Comparison of ENCODE assay signal across 8 mouse cellular contexts in genomic region chr3:127625701-127626399, GRCm38 (mm10). TPM values are rescaled to one million over a fixed set of nuclear protein-coding genes. Genes with fewer than 3 reads are reported as not detected.
DNase-seq lines count a peak whose midpoint lies in the region; ATAC-seq and TF ChIP-seq lines count a peak whose summit lies in the region.

No protein-coding gene starts in this region.

- H3K4me3 ChIP-seq in kidney, adult 2 months (ENCODE audit: insufficient read depth, low read depth, low read length), result no peak overlapping the region
- peak overlapping the region; percentile 39 for H3K4me3 ChIP-seq in hindbrain, embryonic 16.5 days (ENCODE audit: low read length)

- peaks cover 14% of the 10 kb centered on the region for H3K27me3 ChIP-seq in kidney, adult 2 months (replicated peaks; ENCODE audit: control insufficient read depth, insufficient read depth, low read length)
- H3K27me3 ChIP-seq in hindbrain, embryonic 16.5 days (replicated peaks; ENCODE audit: control insufficient read depth, insufficient read depth, low read length), result peaks cover 28% of the 10 kb centered on the region

- TF ChIP-seq CTCF in kidney, adult 2 months (conservative IDR thresholded peaks at IDR 0.05; ENCODE audit: insufficient read depth, insufficient read length, low read depth, low read length), result no peak

- peak overlapping the region; percentile 59 for H3K4me2 ChIP-seq in hindbrain, embryonic 16.5 days (ENCODE audit: low read length)

- no peaks in the 10 kb centered on the region for H3K9me3 ChIP-seq in hindbrain, embryonic 16.5 days (ENCODE audit: control insufficient read depth, low read length)

- peak; percentile 49; the same call in 1 of the 2 replicates for ATAC-seq in hindbrain, embryonic 16.5 days
- peak; percentile 81 for ATAC-seq in megakaryocyte-erythroid progenitor cell, adult 5-6 weeks (replicated peaks; ENCODE audit: low FRiP score, low TSS enrichment, poor library complexity, severe bottlenecking)

- DNase-seq in kidney, adult 2 months, result peak; percentile 15
- DNase-seq in kidney, postnatal 10 days, result no peak
- peak; percentile 70 for DNase-seq in embryo, embryonic 11 days
- DNase-seq in right cerebral cortex, adult 2 months (ENCODE audit: low spot score in 2 of 2), result no peak
- DNase-seq in layer of hippocampus, adult 9-11 months, result no peak
- no peak for DNase-seq in layer of hippocampus, postnatal 25 days (ENCODE audit: extremely low spot score in 1 of 2, low spot score in 1 of 2)

- H3K27ac ChIP-seq in kidney, adult 2 months (ENCODE audit: insufficient read depth, low read depth, low read length), result no peak overlapping the region
- H3K27ac ChIP-seq in hindbrain, embryonic 16.5 days (ENCODE audit: low read depth, low read length), result no peak overlapping the region

- no peaks in the 10 kb centered on the region for H3K36me3 ChIP-seq in kidney, adult 2 months (ENCODE audit: control insufficient read depth, insufficient read depth, low read length)
- H3K36me3 ChIP-seq in hindbrain, embryonic 16.5 days (ENCODE audit: control insufficient read depth, insufficient read depth, low read length), result no peaks in the 10 kb centered on the region

- 4% methylated on average over 28 of the region's 28 CpGs for WGBS in kidney, adult 2 months
- WGBS in hindbrain, embryonic 16.5 days, result 1% methylated on average over 28 of the region's 28 CpGs

- H3K9ac ChIP-seq in hindbrain, embryonic 16.5 days (ENCODE audit: low read depth, low read length), result no peak overlapping the region

- 0 out of 2 replicates have a peak, but pooled peaks cover 2% of the 10 kb centered on the region for H3K4me1 ChIP-seq in kidney, adult 2 months (ENCODE audit: control insufficient read depth, insufficient read depth, low read length)
- peaks cover 7% of the 10 kb centered on the region for H3K4me1 ChIP-seq in hindbrain, embryonic 16.5 days (ENCODE audit: control insufficient read depth, insufficient read depth, low read depth, low read length)

- no peak for TF ChIP-seq POLR2A in kidney, adult 2 months (IDR thresholded peaks at IDR 0.05; ENCODE audit: low read depth, low read length)

RNA-seq across cellular contexts. Expression of gene Neurog2, which starts 7.1 kb away (rescaled TPM):
- not detected in 2 replicates for polyA plus RNA-seq in kidney, adult 2 months (2012; rRNA removed)
- 2.4 and 3.4 TPM in 2 replicates for polyA plus RNA-seq in hindbrain, embryonic 16.5 days (2015; fragmentation: Nextera tagmentation; extraction: Ambion mirVana)
- total RNA-seq in megakaryocyte-erythroid progenitor cell, adult 5-6 weeks (2014; fragmentation: Nextera tagmentation), result not detected in 2 replicates
- not detected in 2 replicates for total RNA-seq in megakaryocyte-erythroid progenitor cell, adult 5-6 weeks (2017)
- 1 to 10 TPM; 1.7 TPM for total RNA-seq in layer of hippocampus, postnatal 25 days (2021)

Comparison
In these comparisons a context has a peak if more than half of its experiments do, and no peak if none do; other contexts are left out.
1. DNase-seq: peak in kidney, adult 2 months (single experiment) and embryo, embryonic 11 days (single experiment); none in kidney, postnatal 10 days (single experiment), right cerebral cortex, adult 2 months (0 of 2), layer of hippocampus, adult 9-11 months (single experiment) and layer of hippocampus, postnatal 25 days (0 of 2).